Mouse (Mus musculus): ENCODE measurements around the gene Crybg1. TPM values are rescaled to one million over a fixed set of nuclear protein-coding genes. Genes with fewer than 3 reads are reported as not detected.

The Crybg1 gene
- polyA plus RNA-seq, 1 experiment from 2014 or later, result 2.9 TPM

DNA sequence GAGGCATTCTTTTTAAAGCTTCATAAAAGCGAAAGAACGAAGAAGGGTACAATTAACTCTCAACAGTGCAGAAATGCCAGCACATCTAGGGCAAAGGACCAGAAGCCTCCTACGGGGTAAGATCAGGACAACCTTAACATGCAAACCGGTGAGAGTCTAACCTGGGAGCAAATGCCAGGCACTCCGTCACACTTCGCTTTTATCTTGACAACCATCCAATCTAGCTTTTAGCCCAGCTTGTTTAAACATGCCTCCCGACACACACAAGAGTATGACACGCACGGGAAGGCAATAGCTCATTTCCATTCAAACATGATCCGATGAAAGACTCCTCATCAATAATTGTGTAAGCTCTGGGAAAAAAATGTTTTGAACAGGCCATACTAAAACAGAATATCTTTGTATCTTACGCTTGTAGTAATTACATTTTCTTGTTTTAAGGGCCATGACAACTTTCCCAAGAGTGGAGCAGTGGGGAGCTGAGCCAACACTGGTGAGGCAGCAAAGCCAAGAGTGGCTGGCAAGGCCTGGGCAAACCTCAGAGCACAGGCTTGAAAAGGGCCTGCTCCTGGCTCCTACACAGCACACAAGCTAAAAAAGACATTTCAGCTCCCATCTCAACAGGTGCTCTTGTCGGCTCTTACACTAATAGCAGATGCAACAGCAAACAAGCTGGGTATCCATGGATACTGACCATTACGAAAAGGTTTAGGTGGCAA lies 10.4 kb downstream of the Crybg1 start:
- 87% methylated on average over 13 of the region's 13 CpGs for WGBS
- Histone ChIP-seq H3K4me2 (no peak overlapping the region), H3K9ac (no peak overlapping the region), H3K36me3 (no peaks in the 10 kb centered on the region), H3K9me3 (replicated peaks) (no peaks in the 10 kb centered on the region), H3K27ac (no peak overlapping the region), H3K4me3 (replicated peaks) (no peak overlapping the region), H3K4me1 (peaks cover 4% of the 10 kb centered on the region; the same call in 1 of the 2 replicates), H3K27me3 (no peaks in the 10 kb centered on the region)
- no peak for ATAC-seq (replicated peaks; ENCODE audit: low FRiP score)

DNA sequence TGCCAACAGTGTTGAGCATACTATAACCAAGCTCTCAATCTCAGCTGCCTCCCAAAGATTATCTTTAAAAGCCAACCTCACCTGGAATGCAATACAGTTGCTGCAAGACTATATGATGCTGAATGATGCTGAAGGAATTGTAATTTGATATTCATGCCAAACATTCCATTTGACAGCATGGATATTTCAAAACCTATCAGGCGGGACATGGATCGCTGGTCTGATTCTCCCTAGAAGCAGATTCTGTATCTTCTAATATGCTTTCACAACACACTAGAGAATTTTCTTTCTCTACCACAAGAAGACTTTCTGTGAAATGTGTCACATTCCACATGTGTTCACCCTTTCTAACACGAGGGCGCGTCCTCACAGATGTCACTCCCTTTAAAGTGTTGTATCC lies 22.6 kb downstream of the Crybg1 start:
- no peak for ATAC-seq (replicated peaks; ENCODE audit: low FRiP score)

GRCm38 (mm10) chr10:44124400-44124933 lies 24.2 kb downstream of the Crybg1 start:
- H3K9ac ChIP-seq, result no peak overlapping the region
- 69% methylated on average over 6 of the region's 6 CpGs for WGBS
- H3K4me3 ChIP-seq (replicated peaks), result no peak overlapping the region
- H3K36me3 ChIP-seq, result no peaks in the 10 kb centered on the region
- no peaks in the 10 kb centered on the region; the same call in 1 of the 2 replicates for H3K4me1 ChIP-seq
- no peak overlapping the region for H3K4me2 ChIP-seq
- H3K27ac ChIP-seq, result no peak overlapping the region
- H3K27me3 ChIP-seq, result no peaks in the 10 kb centered on the region
- H3K9me3 ChIP-seq (replicated peaks), result no peaks in the 10 kb centered on the region
- ATAC-seq (replicated peaks; ENCODE audit: low FRiP score), result no peak

More for the DNA sequence above, 22.6 kb downstream of the Crybg1 start:
- Histone ChIP-seq H3K4me2 (no peak overlapping the region), H3K27ac (no peak overlapping the region), H3K9ac (no peak overlapping the region), H3K36me3 (no peaks in the 10 kb centered on the region), H3K9me3 (replicated peaks) (no peaks in the 10 kb centered on the region), H3K4me1 (no peaks in the 10 kb centered on the region), H3K4me3 (replicated peaks) (no peak overlapping the region), H3K27me3 (no peaks in the 10 kb centered on the region)
- 57% methylated on average over 5 of the region's 5 CpGs for WGBS

DNA sequence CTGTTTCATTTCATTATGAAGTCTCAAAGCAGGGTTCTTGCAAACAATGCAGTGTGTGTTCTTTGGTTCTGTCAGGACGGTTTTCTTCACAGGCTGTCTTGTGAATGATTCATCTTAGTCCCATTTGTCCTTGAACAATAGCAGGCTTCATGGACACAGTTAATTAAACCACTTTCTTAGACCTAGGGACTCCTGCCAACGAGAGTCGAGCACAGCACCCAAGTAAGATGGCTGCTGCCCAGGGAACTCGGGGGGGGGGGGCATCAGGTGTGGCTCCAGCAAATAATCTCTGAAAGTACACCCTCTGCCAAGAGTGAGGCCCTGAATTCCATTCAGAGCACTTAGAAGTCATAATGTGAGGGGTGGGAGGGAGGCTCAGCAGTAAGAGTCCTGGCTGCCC lies 30.0 kb downstream of the Crybg1 start:
- H3K9me3 ChIP-seq (replicated peaks), result no peaks in the 10 kb centered on the region
- H3K27ac ChIP-seq, result no peak overlapping the region
- no peak overlapping the region for H3K4me3 ChIP-seq (replicated peaks)
- H3K4me1 ChIP-seq, result peaks cover 10% of the 10 kb centered on the region
- no peak for ATAC-seq (replicated peaks; ENCODE audit: low FRiP score)
- no peak overlapping the region for H3K9ac ChIP-seq
- H3K27me3 ChIP-seq, result no peaks in the 10 kb centered on the region
- 56% methylated on average over 4 of the region's 4 CpGs for WGBS
- no peaks in the 10 kb centered on the region for H3K36me3 ChIP-seq
- H3K4me2 ChIP-seq, result no peak overlapping the region

GRCm38 (mm10) chr10:44116796-44117195 lies 31.9 kb downstream of the Crybg1 start:
- no peak overlapping the region for H3K4me3 ChIP-seq (replicated peaks)
- WGBS, result 92% methylated on average over 5 of the region's 5 CpGs
- H3K4me2 ChIP-seq, result no peak overlapping the region
- H3K27ac ChIP-seq, result no peak overlapping the region
- peaks cover 17% of the 10 kb centered on the region for H3K4me1 ChIP-seq
- no peaks in the 10 kb centered on the region for H3K9me3 ChIP-seq (replicated peaks)
- no peak for ATAC-seq (replicated peaks; ENCODE audit: low FRiP score)
- H3K36me3 ChIP-seq, result no peaks in the 10 kb centered on the region
- H3K27me3 ChIP-seq, result no peaks in the 10 kb centered on the region
- H3K9ac ChIP-seq, result no peak overlapping the region

- Histone ChIP-seq H3K27ac (peak overlapping the region; percentile 56; the same call in 1 of the 2 replicates), H3K36me3 (no peaks in the 10 kb centered on the region), H3K9ac (no peak overlapping the region), H3K4me2 (no peak overlapping the region), H3K4me1 (peaks cover 22% of the 10 kb centered on the region), H3K9me3 (replicated peaks) (no peaks in the 10 kb centered on the region), H3K27me3 (no peaks in the 10 kb centered on the region), H3K4me3 (replicated peaks) (no peak overlapping the region)
- WGBS, result 24% methylated on average over 4 of the region's 4 CpGs
- ATAC-seq (replicated peaks; ENCODE audit: low FRiP score), result no peak; the same call in 1 of the 2 replicates
These were observed 34.0 kb downstream of the Crybg1 start for GRCm38 (mm10) chr10:44114611-44115010.

DNA sequence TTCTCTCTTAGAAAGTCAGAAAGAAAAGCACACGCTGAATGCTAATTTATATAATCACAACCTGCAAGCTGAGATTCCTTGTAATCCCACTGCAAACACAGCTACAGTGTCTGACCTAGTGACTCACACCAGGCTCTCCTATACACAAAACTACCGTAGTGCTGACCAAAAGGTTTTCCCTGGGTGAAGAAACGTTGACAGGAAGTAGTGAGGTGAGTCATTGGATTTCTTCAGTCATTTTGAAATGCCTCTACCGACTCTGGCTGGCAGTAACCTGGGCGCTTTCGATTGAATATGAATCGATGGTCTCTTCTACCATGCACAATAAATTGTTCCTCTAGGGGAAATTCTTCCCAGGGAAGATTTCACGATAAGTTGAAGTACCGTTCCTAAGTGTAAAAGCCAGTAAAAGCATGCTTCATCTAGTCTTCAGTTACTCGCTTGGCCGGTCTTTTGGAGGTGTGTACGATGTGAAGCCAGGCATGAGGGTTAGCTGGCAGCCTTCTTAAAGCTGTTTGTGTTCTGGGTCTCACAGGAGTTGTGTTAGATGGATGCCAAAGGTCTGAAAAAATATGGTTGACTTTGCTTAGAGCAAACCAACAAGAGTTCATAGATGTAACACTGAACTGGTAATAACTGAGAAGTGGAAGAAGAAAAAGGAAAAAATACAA lies 36.5 kb downstream of the Crybg1 start:
- peak overlapping the region; percentile 82 for H3K27ac ChIP-seq
- no peak for ATAC-seq (replicated peaks; ENCODE audit: low FRiP score)
- H3K27me3 ChIP-seq, result no peaks in the 10 kb centered on the region
- H3K9ac ChIP-seq, result no peak overlapping the region
- peaks cover 22% of the 10 kb centered on the region for H3K4me1 ChIP-seq
- H3K36me3 ChIP-seq, result no peaks in the 10 kb centered on the region
- no peak overlapping the region for H3K4me2 ChIP-seq
- H3K4me3 ChIP-seq (replicated peaks), result no peak overlapping the region
- H3K9me3 ChIP-seq (replicated peaks), result no peaks in the 10 kb centered on the region
- WGBS, result 67% methylated on average over 12 of the region's 12 CpGs

GRCm38 (mm10) chr10:44111168-44111567 lies 37.5 kb downstream of the Crybg1 start:
- Histone ChIP-seq H3K9me3 (replicated peaks) (no peaks in the 10 kb centered on the region), H3K27me3 (no peaks in the 10 kb centered on the region), H3K9ac (no peak overlapping the region), H3K36me3 (no peaks in the 10 kb centered on the region), H3K4me1 (peaks cover 22% of the 10 kb centered on the region), H3K4me2 (no peak overlapping the region), H3K4me3 (replicated peaks) (no peak overlapping the region), H3K27ac (peak overlapping the region; percentile 82)
- no peak for ATAC-seq (replicated peaks; ENCODE audit: low FRiP score)
- 74% methylated on average over 10 of the region's 10 CpGs for WGBS

DNA sequence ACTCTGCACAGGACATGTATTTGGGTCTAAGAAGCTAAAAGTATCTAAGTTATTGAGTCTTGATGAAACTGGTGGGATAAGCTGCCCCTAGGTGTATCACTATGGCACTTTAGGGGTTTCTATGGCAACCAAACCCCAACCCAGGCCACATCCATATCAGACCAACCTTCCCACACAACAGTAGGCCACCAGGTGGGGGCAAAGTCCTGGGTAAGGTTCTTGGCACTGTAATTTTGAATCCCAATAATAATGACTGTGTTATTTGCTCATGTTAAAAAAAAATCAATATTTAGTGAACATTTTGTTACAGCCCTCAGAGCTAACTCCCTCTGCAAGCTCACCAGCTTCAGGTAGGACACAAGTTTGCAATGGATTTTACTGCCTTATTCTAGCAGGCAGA lies 38.2 kb downstream of the Crybg1 start:
- Histone ChIP-seq H3K4me1 (peaks cover 22% of the 10 kb centered on the region), H3K36me3 (no peaks in the 10 kb centered on the region), H3K27me3 (no peaks in the 10 kb centered on the region), H3K4me3 (replicated peaks) (no peak overlapping the region), H3K4me2 (no peak overlapping the region), H3K27ac (peak overlapping the region; percentile 83), H3K9me3 (replicated peaks) (no peaks in the 10 kb centered on the region), H3K9ac (no peak overlapping the region)
- ATAC-seq (replicated peaks; ENCODE audit: low FRiP score), result no peak

GRCm38 (mm10) chr10:44094794-44095193 lies 53.9 kb downstream of the Crybg1 start:
- no peaks in the 10 kb centered on the region for H3K4me1 ChIP-seq
- H3K27me3 ChIP-seq, result no peaks in the 10 kb centered on the region
- no peak overlapping the region for H3K4me2 ChIP-seq
- H3K9me3 ChIP-seq (replicated peaks), result 0 out of 2 replicates have a peak, but pooled peaks cover 9% of the 10 kb centered on the region
- 63% methylated on average over 2 of the region's 2 CpGs for WGBS
- no peak overlapping the region for H3K4me3 ChIP-seq (replicated peaks)
- H3K36me3 ChIP-seq, result no peaks in the 10 kb centered on the region
- ATAC-seq (replicated peaks; ENCODE audit: low FRiP score), result no peak
- H3K27ac ChIP-seq, result no peak overlapping the region
- no peak overlapping the region for H3K9ac ChIP-seq

DNA sequence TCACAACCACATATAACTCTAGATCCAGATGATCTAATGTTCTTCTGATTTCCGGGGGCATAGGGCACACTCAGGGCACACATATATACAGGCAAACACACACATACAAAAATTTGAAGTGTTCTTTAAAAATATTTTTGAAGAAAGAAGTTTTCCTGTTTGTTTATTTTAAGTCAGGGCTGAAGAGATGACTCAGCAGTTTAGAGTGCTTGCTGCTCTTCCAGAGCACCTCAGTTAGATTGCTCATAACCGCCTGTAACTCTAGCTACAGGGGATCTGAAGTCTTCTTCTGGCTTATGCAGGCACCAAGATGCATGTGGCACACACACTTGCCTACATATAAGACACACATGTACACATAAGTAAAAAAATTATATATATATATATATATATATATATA lies 56.9 kb downstream of the Crybg1 start:
- Histone ChIP-seq H3K27ac (no peak overlapping the region), H3K4me3 (replicated peaks) (no peak overlapping the region), H3K9ac (no peak overlapping the region), H3K36me3 (no peaks in the 10 kb centered on the region), H3K4me2 (no peak overlapping the region), H3K4me1 (no peaks in the 10 kb centered on the region), H3K9me3 (replicated peaks) (peaks cover 15% of the 10 kb centered on the region; the same call in 1 of the 2 replicates), H3K27me3 (no peaks in the 10 kb centered on the region)
- no peak for ATAC-seq (replicated peaks; ENCODE audit: low FRiP score)
- WGBS, result 94% methylated on average over 2 of the region's 2 CpGs

DNA sequence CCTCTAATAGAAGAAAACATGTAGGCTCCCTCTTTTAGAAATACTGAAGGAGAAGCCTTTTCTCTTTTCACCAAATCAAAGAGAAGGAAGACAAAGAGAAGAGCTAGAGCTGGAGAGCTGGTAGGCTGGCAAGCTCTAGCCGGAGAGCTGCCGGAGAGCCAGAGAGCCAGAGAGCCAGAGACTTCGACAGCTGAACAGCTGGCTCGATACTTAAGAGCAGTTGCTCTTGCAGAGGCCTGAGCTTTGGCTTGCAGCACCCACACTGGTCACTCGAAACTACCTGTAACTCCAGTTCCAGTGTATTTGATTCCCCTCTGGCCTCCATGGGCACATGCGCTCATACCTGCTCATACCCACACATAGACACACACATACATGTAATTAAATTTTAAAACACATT lies 68.3 kb downstream of the Crybg1 start:
- no peak for ATAC-seq (replicated peaks; ENCODE audit: low FRiP score)
- H3K4me1 ChIP-seq, result no peaks in the 10 kb centered on the region
- H3K4me2 ChIP-seq, result no peak overlapping the region
- no peak overlapping the region for H3K9ac ChIP-seq
- H3K36me3 ChIP-seq, result no peaks in the 10 kb centered on the region
- H3K27me3 ChIP-seq, result no peaks in the 10 kb centered on the region
- H3K9me3 ChIP-seq (replicated peaks), result no peaks in the 10 kb centered on the region
- H3K4me3 ChIP-seq (replicated peaks), result no peak overlapping the region
- no peak overlapping the region for H3K27ac ChIP-seq
- 74% methylated on average over 6 of the region's 6 CpGs for WGBS
